Mouse (Mus musculus): ENCODE results near the gene 1700028P14Rik. TPM values are rescaled to one million over a fixed set of nuclear protein-coding genes. Genes with fewer than 3 reads are reported as not detected.
A peak's percentile ranks its signal among the peaks of the same experiment; 100 is the strongest.
"Not testable (repeated sequence)": the region's sequence is repeated elsewhere in the genome, so short reads cannot be mapped to it uniquely, and the experiment has no call there.

1700028P14Rik gene
- 2.1 and 2.4 TPM in 2 replicates for polyA plus RNA-seq (2015; fragmentation: Nextera tagmentation; extraction: Ambion mirVana)

DNA sequence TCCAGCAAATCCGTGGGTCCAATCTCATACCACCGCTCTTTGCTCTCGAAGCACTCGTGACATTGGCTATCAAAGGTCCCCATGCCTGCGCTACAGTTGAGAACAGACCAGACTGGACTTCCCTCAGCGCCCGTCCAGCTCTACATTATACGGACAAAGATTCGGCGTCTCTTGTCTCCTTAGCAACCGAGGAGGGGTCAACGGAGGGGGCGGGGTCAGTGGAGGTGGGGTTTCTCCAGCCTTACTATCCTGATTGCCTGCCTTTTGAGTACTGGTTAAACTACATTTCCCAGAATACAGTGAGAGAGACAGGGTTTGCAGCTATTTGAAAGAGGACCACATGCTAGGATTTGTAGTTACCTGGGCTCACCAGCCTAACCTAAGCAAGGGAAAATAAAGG lies at the start of gene 1700028P14Rik:
Gene 1700028P14Rik, minus strand, starts transcription at position 169 of the 400 bp plus-strand sequence.
- ATAC-seq (replicated peaks), result peak; percentile 91
- WGBS, result 4% methylated on average over 13 of the region's 13 CpGs
- H3K4me3 ChIP-seq, result peak within 1 kb of the TSS; percentile 30
- H3K27ac ChIP-seq, result no peak within 1 kb of the TSS
- H3K9me3 ChIP-seq, result no peaks in the 10 kb centered on the region
- no peaks in the 10 kb centered on the region for H3K27me3 ChIP-seq (replicated peaks)
- no peaks in the 10 kb centered on the region for H3K36me3 ChIP-seq (replicated peaks)
- H3K4me1 ChIP-seq, result no peaks in the 10 kb centered on the region
- H3K4me2 ChIP-seq, result peak within 1 kb of the TSS; percentile 43
- H3K9ac ChIP-seq, result no peak within 1 kb of the TSS

GRCm38 (mm10) chr19:23699131-23699530 lies 46.5 kb upstream of the 1700028P14Rik start:
- Histone ChIP-seq H3K9ac (no peak overlapping the region), H3K36me3 (replicated peaks) (peaks cover 8% of the 10 kb centered on the region; the same call in 1 of the 2 replicates), H3K4me1 (no peaks in the 10 kb centered on the region), H3K4me3 (no peak overlapping the region), H3K27me3 (replicated peaks) (no peaks in the 10 kb centered on the region), H3K9me3 (no peaks in the 10 kb centered on the region), H3K27ac (no peak overlapping the region), H3K4me2 (no peak overlapping the region)
- WGBS, result 91% methylated on average over 4 of the region's 4 CpGs
- ATAC-seq (replicated peaks), result no peak

DNA sequence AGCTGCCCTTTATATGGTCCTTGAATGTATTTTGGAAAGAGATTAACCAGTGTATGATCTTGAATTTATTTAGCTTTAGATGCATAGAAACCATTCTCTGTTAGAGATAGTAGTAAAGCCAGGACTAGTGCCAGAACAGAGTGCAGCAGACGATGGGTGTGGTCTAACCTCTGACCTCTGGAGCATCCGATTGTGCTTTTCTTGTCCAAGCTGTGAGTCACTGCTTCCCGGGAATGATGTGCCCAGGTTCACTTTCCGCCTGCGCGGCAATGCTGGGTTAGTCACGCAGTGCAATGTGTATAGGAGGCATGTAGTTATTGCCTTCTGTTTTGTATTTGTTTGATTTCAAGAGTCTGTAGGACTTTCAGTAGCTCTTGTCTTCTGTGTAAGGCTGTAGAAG lies 45.8 kb upstream of the 1700028P14Rik start:
- H3K36me3 ChIP-seq (replicated peaks), result peaks cover 8% of the 10 kb centered on the region; the same call in 1 of the 2 replicates
- H3K4me3 ChIP-seq, result no peak overlapping the region
- no peaks in the 10 kb centered on the region for H3K4me1 ChIP-seq
- no peak overlapping the region for H3K9ac ChIP-seq
- 86% methylated on average over 7 of the region's 7 CpGs for WGBS
- no peak overlapping the region for H3K27ac ChIP-seq
- H3K9me3 ChIP-seq, result no peaks in the 10 kb centered on the region
- no peak overlapping the region for H3K4me2 ChIP-seq
- H3K27me3 ChIP-seq (replicated peaks), result no peaks in the 10 kb centered on the region
- ATAC-seq (replicated peaks), result no peak

DNA sequence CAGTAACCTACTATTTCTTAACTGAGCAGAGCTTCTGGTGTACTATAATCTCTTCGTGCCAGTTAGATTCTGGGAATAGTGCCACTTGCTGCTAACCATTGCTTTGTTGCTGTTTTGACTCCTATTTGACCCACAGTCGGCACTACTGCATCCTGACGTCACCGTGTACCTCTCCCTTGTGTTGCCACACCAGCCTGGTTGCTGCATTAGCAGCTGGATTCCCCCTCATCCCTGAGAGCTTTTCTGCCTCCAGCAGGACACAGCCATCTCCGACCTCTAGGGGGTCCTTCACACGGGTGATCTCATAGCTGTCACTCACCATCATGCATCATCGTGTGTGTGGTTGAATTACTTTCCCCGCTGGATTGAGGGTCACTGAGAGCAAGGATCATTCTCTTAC lies 45.2 kb upstream of the 1700028P14Rik start:
- 74% methylated on average over 8 of the region's 8 CpGs for WGBS
- no peaks in the 10 kb centered on the region for H3K4me1 ChIP-seq
- no peak overlapping the region for H3K9ac ChIP-seq
- H3K27ac ChIP-seq, result no peak overlapping the region
- H3K36me3 ChIP-seq (replicated peaks), result peaks cover 8% of the 10 kb centered on the region; the same call in 1 of the 2 replicates
- no peak for ATAC-seq (replicated peaks)
- H3K9me3 ChIP-seq, result no peaks in the 10 kb centered on the region
- no peak overlapping the region for H3K4me2 ChIP-seq
- no peaks in the 10 kb centered on the region for H3K27me3 ChIP-seq (replicated peaks)
- no peak overlapping the region for H3K4me3 ChIP-seq

DNA sequence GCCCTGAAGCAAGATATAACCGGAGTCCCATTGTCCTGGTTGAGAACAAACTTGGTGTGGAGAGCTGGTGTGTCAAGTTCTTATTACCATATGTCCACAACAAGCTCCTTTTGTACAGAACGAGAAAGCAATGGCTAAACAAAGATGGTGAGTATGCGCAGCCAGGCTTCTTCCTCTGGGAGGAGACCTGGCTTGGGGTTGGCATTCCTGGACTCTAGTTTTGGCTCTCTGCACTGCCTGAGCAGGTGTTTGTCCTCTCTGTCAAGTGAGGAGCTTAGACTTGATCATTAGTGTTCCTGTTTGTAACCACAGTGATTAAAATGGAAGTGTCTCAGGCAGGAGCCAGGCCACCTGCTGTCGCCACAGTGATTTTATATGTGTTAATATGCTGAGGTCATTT lies 41.7 kb upstream of the 1700028P14Rik start:
- 67% methylated on average over 4 of the region's 4 CpGs for whole genome bisulfite sequencing
- no peaks in the 10 kb centered on the region for H3K9me3 ChIP-seq
- ATAC-seq (replicated peaks), result no peak

GRCm38 (mm10) chr19:23688421-23688946 lies 35.9 kb upstream of the 1700028P14Rik start:
- H3K9me3 ChIP-seq, result no peaks in the 10 kb centered on the region
- no peaks in the 10 kb centered on the region for H3K27me3 ChIP-seq (replicated peaks)
- 12% methylated on average over 4 of the region's 4 CpGs for WGBS
- peaks cover 16% of the 10 kb centered on the region for H3K4me1 ChIP-seq
- no peak for ATAC-seq (replicated peaks)
- no peak overlapping the region for H3K27ac ChIP-seq
- peak overlapping the region; percentile 94 for H3K4me3 ChIP-seq
- H3K36me3 ChIP-seq (replicated peaks), result no peaks in the 10 kb centered on the region
- H3K9ac ChIP-seq, result no peak overlapping the region
- peak overlapping the region; percentile 86 for H3K4me2 ChIP-seq

More for the DNA sequence above, 41.7 kb upstream of the 1700028P14Rik start:
- Histone ChIP-seq H3K4me3 (no peak overlapping the region), H3K4me2 (no peak overlapping the region), H3K27ac (no peak overlapping the region), H3K9ac (no peak overlapping the region), H3K27me3 (replicated peaks) (no peaks in the 10 kb centered on the region), H3K4me1 (peaks cover 6% of the 10 kb centered on the region; the same call in 1 of the 2 replicates), H3K36me3 (replicated peaks) (peaks cover 8% of the 10 kb centered on the region; the same call in 1 of the 2 replicates)

DNA sequence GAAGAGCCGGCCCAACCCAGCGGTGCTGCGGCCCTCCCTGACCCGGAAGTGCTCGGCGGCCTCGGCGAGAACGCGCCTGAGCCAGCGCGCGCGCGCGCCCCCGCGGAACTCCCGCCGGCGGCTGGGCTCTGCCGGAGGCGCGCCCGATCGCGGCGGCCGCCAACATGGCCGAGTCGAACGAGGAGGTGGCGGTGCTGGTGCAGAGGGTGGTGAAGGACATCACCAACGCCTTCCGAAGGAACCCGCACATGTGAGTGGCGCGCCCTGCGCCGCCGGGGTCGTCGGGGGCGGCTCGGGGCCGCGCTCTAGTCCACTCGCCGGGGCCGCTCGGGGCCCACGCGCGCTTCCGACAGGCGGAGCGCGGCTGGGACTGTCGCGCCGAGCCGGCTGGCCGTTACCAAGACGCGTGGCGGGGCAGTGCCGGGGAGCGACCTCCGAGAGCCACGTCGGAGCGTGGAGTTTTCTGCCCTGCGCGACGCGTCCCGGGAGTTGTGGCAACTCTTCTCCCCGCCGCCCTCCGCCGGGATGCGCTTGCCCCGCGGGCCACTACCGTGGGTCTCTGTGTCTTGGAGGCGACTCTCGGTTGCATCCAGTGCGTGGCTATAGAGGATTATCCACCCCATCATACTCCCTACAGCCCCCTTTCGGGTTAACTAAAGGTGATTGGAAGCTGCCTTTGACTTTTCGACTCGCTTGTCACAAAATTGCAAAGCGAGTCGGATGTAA lies 34.8 kb upstream of the 1700028P14Rik start, which contains the start of gene Ptar1:
Gene Ptar1, plus strand, starts transcription at position 134 of the 726 bp plus-strand sequence.
- Histone ChIP-seq H3K27ac (peak within 1 kb of the TSS; percentile 96), H3K36me3 (replicated peaks) (no peaks in the 10 kb centered on the region), H3K9me3 (no peaks in the 10 kb centered on the region), H3K27me3 (replicated peaks) (no peaks in the 10 kb centered on the region), H3K9ac (peak within 1 kb of the TSS; percentile 87), H3K4me2 (peak within 1 kb of the TSS; percentile 86), H3K4me3 (peak within 1 kb of the TSS; percentile 94), H3K4me1 (peaks cover 16% of the 10 kb centered on the region)
- peak; percentile 94 for ATAC-seq (replicated peaks)
- WGBS, result under 1% methylated on average over 93 of the region's 93 CpGs

DNA sequence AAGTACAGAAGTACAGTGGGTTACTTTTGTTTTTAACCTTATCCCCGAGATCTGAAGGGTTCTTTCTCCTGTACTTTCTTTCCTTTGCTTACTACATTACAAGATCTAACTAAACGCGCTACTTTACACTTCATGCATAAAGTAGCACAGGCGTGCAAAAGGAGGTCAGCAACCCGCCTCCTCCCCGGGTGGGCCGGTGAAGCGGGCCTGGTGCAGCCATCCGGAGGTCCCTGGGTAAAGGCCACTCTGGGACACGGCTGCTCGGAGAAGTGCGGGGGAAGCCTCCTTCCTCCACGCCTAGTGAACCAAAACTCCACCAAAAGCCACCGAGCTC lies 34.3 kb upstream of the 1700028P14Rik start:
- Histone ChIP-seq H3K9ac (peak overlapping the region; percentile 87), H3K4me3 (peak overlapping the region; percentile 94), H3K27me3 (replicated peaks) (no peaks in the 10 kb centered on the region), H3K4me2 (peak overlapping the region; percentile 86), H3K4me1 (peaks cover 16% of the 10 kb centered on the region), H3K36me3 (replicated peaks) (no peaks in the 10 kb centered on the region), H3K27ac (peak overlapping the region; percentile 96), H3K9me3 (no peaks in the 10 kb centered on the region)
- ATAC-seq (replicated peaks), result no peak
- under 1% methylated on average over 14 of the region's 14 CpGs for WGBS

DNA sequence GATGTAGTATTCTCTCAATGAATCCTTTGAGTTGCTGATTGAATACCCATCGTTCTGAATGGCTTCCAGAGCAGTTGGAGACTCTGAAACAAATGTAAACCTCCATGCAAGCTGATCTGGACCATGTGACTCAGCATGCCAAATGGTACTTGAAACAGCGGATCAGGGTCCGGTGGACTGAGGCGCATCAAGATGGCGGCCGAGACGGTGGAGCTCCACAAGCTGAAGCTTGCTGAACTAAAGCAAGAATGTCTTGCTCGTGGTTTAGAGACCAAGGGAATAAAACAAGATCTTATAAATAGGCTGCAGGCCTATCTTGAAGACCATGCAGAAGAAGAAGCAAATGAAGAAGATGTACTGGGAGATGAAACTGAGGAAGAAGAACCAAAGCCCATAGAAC lies 23.0 kb upstream of the 1700028P14Rik start:
- not testable (repeated sequence) for H3K27ac ChIP-seq; H3K9ac ChIP-seq; H3K27me3 ChIP-seq (replicated peaks); H3K4me3 ChIP-seq; H3K4me1 ChIP-seq; H3K36me3 ChIP-seq (replicated peaks); ATAC-seq (replicated peaks); H3K9me3 ChIP-seq; H3K4me2 ChIP-seq
- 96% methylated on average over 8 of the region's 8 CpGs for WGBS

DNA sequence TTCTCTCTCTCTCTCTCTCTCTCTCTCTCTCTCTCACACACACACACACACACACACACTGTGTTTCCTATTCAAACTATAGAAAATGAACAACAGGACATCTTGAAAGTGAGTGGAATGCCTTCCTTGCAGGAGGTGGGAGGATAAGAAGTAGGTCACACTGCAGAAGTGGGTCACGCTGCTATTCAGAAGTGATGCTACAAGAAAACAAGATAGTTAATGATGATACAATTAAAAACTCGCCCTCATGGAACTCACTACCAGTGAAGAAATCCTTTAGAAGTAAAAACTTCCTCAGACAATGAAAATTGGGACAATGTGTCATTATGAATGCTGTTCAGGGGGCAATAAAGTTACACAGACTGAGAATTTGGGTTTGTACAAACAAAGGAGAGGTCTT lies 20.4 kb upstream of the 1700028P14Rik start:
- H3K4me2 ChIP-seq, result no peak overlapping the region
- H3K27me3 ChIP-seq (replicated peaks), result no peaks in the 10 kb centered on the region
- no peaks in the 10 kb centered on the region for H3K36me3 ChIP-seq (replicated peaks)
- H3K27ac ChIP-seq, result no peak overlapping the region
- H3K4me3 ChIP-seq, result no peak overlapping the region
- no peaks in the 10 kb centered on the region for H3K4me1 ChIP-seq
- no peak for ATAC-seq (replicated peaks)
- 52% methylated on average over 2 of the region's 2 CpGs for WGBS
- H3K9ac ChIP-seq, result no peak overlapping the region
- no peaks in the 10 kb centered on the region for H3K9me3 ChIP-seq

- Histone ChIP-seq H3K27me3 (replicated peaks) (no peaks in the 10 kb centered on the region), H3K36me3 (replicated peaks) (no peaks in the 10 kb centered on the region), H3K4me3 (no peak overlapping the region), H3K4me1 (no peaks in the 10 kb centered on the region), H3K4me2 (no peak overlapping the region), H3K27ac (no peak overlapping the region), H3K9me3 (no peaks in the 10 kb centered on the region), H3K9ac (no peak overlapping the region)
- WGBS, result 45% methylated on average over 6 of the region's 6 CpGs
- peak; percentile 71; the same call in 1 of the 2 replicates for ATAC-seq (replicated peaks)
Observed at GRCm38 (mm10) chr19:23668142-23668655, 15.6 kb upstream of the 1700028P14Rik start.

DNA sequence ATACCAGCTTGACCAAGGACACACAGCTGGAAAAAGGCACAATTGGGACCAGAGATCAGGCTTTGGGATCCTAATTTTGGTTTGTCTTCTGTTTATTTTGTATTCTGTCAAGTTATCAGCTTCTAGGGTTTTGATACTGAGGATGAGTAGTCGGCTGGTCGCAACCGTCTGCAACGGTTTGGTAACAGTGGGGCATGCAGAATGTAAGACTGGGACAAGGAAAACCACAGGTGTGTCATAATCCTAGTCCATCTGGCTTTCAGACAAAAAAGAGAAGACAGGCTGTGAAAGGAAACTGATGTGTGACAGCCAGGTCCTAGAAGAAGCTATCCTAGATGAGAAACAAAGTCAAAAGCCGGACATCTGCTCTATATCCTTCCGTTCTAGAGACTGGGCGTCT lies 11.5 kb upstream of the 1700028P14Rik start:
- Histone ChIP-seq H3K4me1 (no peaks in the 10 kb centered on the region), H3K9me3 (no peaks in the 10 kb centered on the region), H3K4me3 (no peak overlapping the region), H3K9ac (no peak overlapping the region), H3K36me3 (replicated peaks) (no peaks in the 10 kb centered on the region), H3K27ac (no peak overlapping the region), H3K27me3 (replicated peaks) (no peaks in the 10 kb centered on the region), H3K4me2 (no peak overlapping the region)
- no peak for ATAC-seq (replicated peaks)
- WGBS, result 96% methylated on average over 7 of the region's 7 CpGs

Measured in midbrain, embryonic 15.5 days (tissue).